Mouse (Mus musculus) intestine, embryonic 14.5 days (tissue): ENCODE data around the gene Hand2. TPM values are rescaled to one million over a fixed set of nuclear protein-coding genes. Genes with fewer than 3 reads are reported as not detected.

Experiments
- ATAC-seq: fragments of 200-750 bp; cut with Nextera tagmentation; replicated peaks from 2 replicates; pipeline ENCODE4 v1.8.0; 2017; ENCODE audit warnings: low read depth, moderate number of reproducible peaks, moderate TSS enrichment, moderate library complexity; ENCODE audit not compliant: low FRiP score, low TSS enrichment
- DNase-seq: peaks from one replicate; pipeline ENCODE4 v3.0.0-alpha.2; 2018; ENCODE audit warnings: low spot score
- H3K27ac ChIP-seq: fragments of 300-500 bp; sonication (generic); 2 replicates; pipeline ENCODE4 v1.5.1; 2014; ENCODE audit warnings: low read depth, mild to moderate bottlenecking, control low read depth
- H3K27me3 ChIP-seq: fragments of 300-500 bp; sonication (generic); replicated peaks from 2 replicates; pipeline ENCODE4 v1.6.1; 2014; ENCODE audit warnings: low read length, control low read depth; ENCODE audit not compliant: control insufficient read depth, insufficient read depth
- H3K36me3 ChIP-seq: fragments of 300-500 bp; sonication (generic); 2 replicates; pipeline ENCODE4 v1.6.1; 2014; ENCODE audit warnings: low read length, control low read depth; ENCODE audit not compliant: control insufficient read depth, insufficient read depth
- H3K4me1 ChIP-seq: fragments of 300-500 bp; sonication (generic); replicated peaks from 2 replicates; pipeline ENCODE4 v1.6.1; 2014; ENCODE audit warnings: low read length, control low read depth, mixed read lengths; ENCODE audit not compliant: control insufficient read depth, insufficient read depth
- H3K4me2 ChIP-seq: fragments of 300-500 bp; sonication (generic); 2 replicates; pipeline ENCODE4 v1.6.1; 2014; ENCODE audit warnings: low read length
- H3K4me3 ChIP-seq: fragments of 300-500 bp; sonication (generic); 2 replicates; pipeline ENCODE4 v1.5.1; 2014; ENCODE audit warnings: low read depth, low read length, control low read depth, mixed read lengths
- H3K9ac ChIP-seq: fragments of 300-500 bp; sonication (generic); 2 replicates; pipeline ENCODE4 v1.6.1; 2014; ENCODE audit warnings: mild to moderate bottlenecking, low read length
- H3K9me3 ChIP-seq: fragments of 300-500 bp; sonication (generic); 2 replicates; pipeline ENCODE4 v1.6.1; 2016; ENCODE audit warnings: low read length, control low read depth; ENCODE audit not compliant: control insufficient read depth
- WGBS: fragments of 180-500 bp; shearing (Covaris S2); extraction: QIAGEN DNeasy Blood & Tissue Kit; methylation state at CpG from one replicate; pipeline ENCODE4 v1.1.7; 2014; 5-methylcytosine and 5-hydroxymethylcytosine counted together
- polyA plus RNA-seq: library from polyadenylated mRNA; unstranded; fragments of >200 nt; fragmentation: Nextera tagmentation; extraction: Ambion mirVana; gene quantifications from 2 replicates; pipeline ENCODE4 v1.2.1, GENCODE M21; 2014

The Hand2 gene
- polyA plus RNA-seq, 1 experiment from 2014 or later = 13.1 TPM

- ATAC-seq = no peak
- H3K27ac ChIP-seq = no peak overlapping the region
- peaks cover 4% of the 10 kb centered on the region; the same call in 1 of the 2 replicates for H3K36me3 ChIP-seq
- whole genome bisulfite sequencing = 41% methylated on average over 6 of the region's 6 CpGs
- no peak overlapping the region for H3K4me3 ChIP-seq
- peaks cover 18% of the 10 kb centered on the region; the same call in 1 of the 2 replicates for H3K4me1 ChIP-seq
- H3K4me2 ChIP-seq = no peak overlapping the region
- no peak overlapping the region for H3K9ac ChIP-seq
- no peak for DNase-seq
- H3K27me3 ChIP-seq = peaks cover 77% of the 10 kb centered on the region
- no peaks in the 10 kb centered on the region for H3K9me3 ChIP-seq
Measured at GRCm38 (mm10) chr8:57343731-57344315, 23.0 kb downstream of the Hand2 start.

- H3K9me3 ChIP-seq = no peaks in the 10 kb centered on the region
- no peak overlapping the region for H3K4me3 ChIP-seq
- H3K36me3 ChIP-seq = peaks cover 4% of the 10 kb centered on the region; the same call in 1 of the 2 replicates
- H3K27ac ChIP-seq = no peak overlapping the region
- peaks cover 24% of the 10 kb centered on the region; the same call in 1 of the 2 replicates for H3K4me1 ChIP-seq
- ATAC-seq (no peak), DNase-seq (no peak)
- no peak overlapping the region for H3K9ac ChIP-seq
- WGBS = 42% methylated on average over 23 of the region's 23 CpGs
- H3K27me3 ChIP-seq = peaks cover 79% of the 10 kb centered on the region
- no peak overlapping the region for H3K4me2 ChIP-seq
Measured at GRCm38 (mm10) chr8:57344956-57345870, 24.4 kb downstream of the Hand2 start.

GRCm38 (mm10) chr8:57346371-57346770 lies 25.6 kb downstream of the Hand2 start:
- no peak for ATAC-seq
- DNase-seq = no peak
- WGBS = 43% methylated on average over 7 of the region's 7 CpGs

GRCm38 (mm10) chr8:57347141-57347540 lies 26.4 kb downstream of the Hand2 start:
- peaks cover 4% of the 10 kb centered on the region; the same call in 1 of the 2 replicates for H3K36me3 ChIP-seq
- ATAC-seq = no peak
- 65% methylated on average over 5 of the region's 5 CpGs for WGBS

More at GRCm38 (mm10) chr8:57346371-57346770, 25.6 kb downstream of the Hand2 start:
- Histone ChIP-seq H3K4me2 (no peak overlapping the region), H3K9ac (no peak overlapping the region), H3K27ac (no peak overlapping the region), H3K4me1 (peaks cover 15% of the 10 kb centered on the region; the same call in 1 of the 2 replicates), H3K36me3 (peaks cover 4% of the 10 kb centered on the region; the same call in 1 of the 2 replicates), H3K27me3 (peaks cover 76% of the 10 kb centered on the region), H3K4me3 (no peak overlapping the region), H3K9me3 (no peaks in the 10 kb centered on the region)

GRCm38 (mm10) chr8:57348251-57348650 lies 27.5 kb downstream of the Hand2 start:
- ATAC-seq (no peak), DNase-seq (no peak)
- WGBS = 29% methylated on average over 4 of the region's 4 CpGs
- H3K36me3 ChIP-seq = peaks cover 4% of the 10 kb centered on the region; the same call in 1 of the 2 replicates
- H3K9ac ChIP-seq = no peak overlapping the region
- no peaks in the 10 kb centered on the region for H3K9me3 ChIP-seq
- H3K4me2 ChIP-seq = peak overlapping the region; percentile 45
- H3K27ac ChIP-seq = no peak overlapping the region
- H3K27me3 ChIP-seq = peaks cover 79% of the 10 kb centered on the region
- no peak overlapping the region for H3K4me3 ChIP-seq
- peaks cover 12% of the 10 kb centered on the region; the same call in 1 of the 2 replicates for H3K4me1 ChIP-seq

More at GRCm38 (mm10) chr8:57347141-57347540, 26.4 kb downstream of the Hand2 start:
- no peak overlapping the region for H3K4me3 ChIP-seq
- H3K9ac ChIP-seq = no peak overlapping the region
- peaks cover 77% of the 10 kb centered on the region for H3K27me3 ChIP-seq
- H3K4me2 ChIP-seq = no peak overlapping the region
- DNase-seq = no peak
- H3K4me1 ChIP-seq = peaks cover 10% of the 10 kb centered on the region; the same call in 1 of the 2 replicates
- no peak overlapping the region for H3K27ac ChIP-seq
- no peaks in the 10 kb centered on the region for H3K9me3 ChIP-seq

GRCm38 (mm10) chr8:57348866-57349520 lies 28.2 kb downstream of the Hand2 start:
- Histone ChIP-seq H3K4me3 (no peak overlapping the region), H3K27me3 (peaks cover 74% of the 10 kb centered on the region), H3K9me3 (no peaks in the 10 kb centered on the region), H3K9ac (no peak overlapping the region), H3K4me2 (peak overlapping the region; percentile 45), H3K27ac (no peak overlapping the region), H3K36me3 (peaks cover 4% of the 10 kb centered on the region; the same call in 1 of the 2 replicates), H3K4me1 (peaks cover 13% of the 10 kb centered on the region; the same call in 1 of the 2 replicates)
- DNase-seq (no peak), ATAC-seq (no peak)
- 7% methylated on average over 23 of the region's 23 CpGs for WGBS

GRCm38 (mm10) chr8:57351861-57352260 lies 31.1 kb downstream of the Hand2 start:
- DNase-seq (no peak), ATAC-seq (no peak)
- Histone ChIP-seq H3K36me3 (no peaks in the 10 kb centered on the region; the same call in 1 of the 2 replicates), H3K9ac (no peak overlapping the region), H3K4me1 (peaks cover 13% of the 10 kb centered on the region; the same call in 1 of the 2 replicates), H3K9me3 (no peaks in the 10 kb centered on the region), H3K4me2 (no peak overlapping the region), H3K27ac (no peak overlapping the region), H3K27me3 (peaks cover 68% of the 10 kb centered on the region), H3K4me3 (no peak overlapping the region)
- 40% methylated on average over 2 of the region's 2 CpGs for WGBS
